Mouse (Mus musculus) hindbrain, embryonic 11.5 days (tissue): ENCODE results near the gene Itga2b. TPM values are rescaled to one million over a fixed set of nuclear protein-coding genes. Genes with fewer than 3 reads are reported as not detected.

Experiments
- ATAC-seq: fragments of 200-750 bp; cut with Nextera tagmentation; 2 replicates; pipeline ENCODE4 v1.8.0; 2017; ENCODE audit warnings: mild to moderate bottlenecking, moderate TSS enrichment, moderate library complexity; ENCODE audit not compliant: low FRiP score
- DNase-seq: peaks from one replicate; pipeline ENCODE4 v3.0.0-alpha.2; 2015; ENCODE audit warnings: low spot score
- H3K27ac ChIP-seq: fragments of 300-500 bp; sonication (generic); 2 replicates; pipeline ENCODE4 v1.5.1; 2014; ENCODE audit warnings: mild to moderate bottlenecking, low read depth, low read length
- H3K27me3 ChIP-seq: fragments of 300-500 bp; sonication (generic); 2 replicates; pipeline ENCODE4 v1.6.1; 2014; ENCODE audit warnings: mild to moderate bottlenecking, low read length, moderate library complexity, mixed read lengths; ENCODE audit not compliant: control insufficient read depth, insufficient read depth
- H3K36me3 ChIP-seq: fragments of 300-500 bp; sonication (generic); 2 replicates; pipeline ENCODE4 v1.6.1; 2014; ENCODE audit warnings: mild to moderate bottlenecking, low read length, moderate library complexity, mixed read lengths; ENCODE audit not compliant: control insufficient read depth, insufficient read depth
- H3K4me1 ChIP-seq: fragments of 300-500 bp; sonication (generic); replicated peaks from 2 replicates; pipeline ENCODE4 v1.6.1; 2014; ENCODE audit warnings: low read length, mixed read lengths; ENCODE audit not compliant: control insufficient read depth, insufficient read depth
- H3K4me2 ChIP-seq: fragments of 300-500 bp; sonication (generic); replicated peaks from 2 replicates; pipeline ENCODE4 v1.6.1; 2014; ENCODE audit warnings: mild to moderate bottlenecking, low read depth, low read length
- H3K4me3 ChIP-seq: fragments of 300-500 bp; sonication (generic); 2 replicates; pipeline ENCODE4 v1.5.1; 2014; ENCODE audit warnings: low read depth, low read length
- H3K9ac ChIP-seq: fragments of 300-500 bp; sonication (generic); 2 replicates; pipeline ENCODE4 v1.6.1; 2014; ENCODE audit warnings: low read depth, low read length
- H3K9me3 ChIP-seq: fragments of 300-500 bp; sonication (generic); 2 replicates; pipeline ENCODE4 v1.6.1; 2016; ENCODE audit warnings: low read length; ENCODE audit not compliant: control insufficient read depth
- WGBS: fragments of 180-500 bp; shearing (Covaris S2); extraction: QIAGEN DNeasy Blood & Tissue Kit; methylation state at CpG from one replicate; pipeline ENCODE4 v1.1.7; 2014; 5-methylcytosine and 5-hydroxymethylcytosine counted together
- polyA plus RNA-seq: library from polyadenylated mRNA; unstranded; fragments of >200 nt; fragmentation: Nextera tagmentation; extraction: Ambion mirVana; gene quantifications from 2 replicates; pipeline ENCODE4 v1.2.1, GENCODE M21; 2014

The Itga2b gene
- polyA plus RNA-seq, 1 experiment from 2014 or later: 3.9 TPM

DNA sequence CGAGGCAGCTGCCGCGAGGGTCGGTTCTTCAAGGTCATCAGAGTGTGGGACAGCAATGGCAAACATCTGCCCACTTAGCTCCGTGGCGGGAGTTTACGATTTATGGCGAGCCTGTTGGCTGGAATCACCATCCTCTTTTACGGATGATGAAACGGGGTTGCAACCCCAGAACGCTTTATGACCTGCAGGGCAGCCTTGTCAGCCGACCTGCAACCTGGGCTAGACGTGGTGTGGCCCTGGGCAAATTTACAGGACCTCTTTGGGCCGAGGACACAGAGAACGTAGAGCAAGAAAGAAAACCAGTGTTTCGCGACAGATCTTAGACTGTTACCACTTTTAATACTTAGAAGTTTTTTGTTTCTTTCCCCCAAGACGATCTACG, 62.1 kb downstream of the Itga2b start, which contains the start of gene Slc25a39:
TSS of gene Slc25a39 (minus strand) at position 113 of the 382 bp plus-strand sequence.
- WGBS: 2% methylated on average over 19 of the region's 19 CpGs
- no peaks in the 10 kb centered on the region for H3K9me3 ChIP-seq
- peaks cover 12% of the 10 kb centered on the region for H3K4me1 ChIP-seq
- DNase-seq (no peak), ATAC-seq (peak; percentile 4; the same call in 1 of the 2 replicates)
- H3K36me3 ChIP-seq: peaks cover 3% of the 10 kb centered on the region; the same call in 1 of the 2 replicates
- peak within 1 kb of the TSS; percentile 78 for H3K4me3 ChIP-seq
- peak within 1 kb of the TSS; percentile 82 for H3K27ac ChIP-seq
- H3K27me3 ChIP-seq: no peaks in the 10 kb centered on the region
- H3K4me2 ChIP-seq: peak within 1 kb of the TSS; percentile 83
- H3K9ac ChIP-seq: peak within 1 kb of the TSS; percentile 85

DNA sequence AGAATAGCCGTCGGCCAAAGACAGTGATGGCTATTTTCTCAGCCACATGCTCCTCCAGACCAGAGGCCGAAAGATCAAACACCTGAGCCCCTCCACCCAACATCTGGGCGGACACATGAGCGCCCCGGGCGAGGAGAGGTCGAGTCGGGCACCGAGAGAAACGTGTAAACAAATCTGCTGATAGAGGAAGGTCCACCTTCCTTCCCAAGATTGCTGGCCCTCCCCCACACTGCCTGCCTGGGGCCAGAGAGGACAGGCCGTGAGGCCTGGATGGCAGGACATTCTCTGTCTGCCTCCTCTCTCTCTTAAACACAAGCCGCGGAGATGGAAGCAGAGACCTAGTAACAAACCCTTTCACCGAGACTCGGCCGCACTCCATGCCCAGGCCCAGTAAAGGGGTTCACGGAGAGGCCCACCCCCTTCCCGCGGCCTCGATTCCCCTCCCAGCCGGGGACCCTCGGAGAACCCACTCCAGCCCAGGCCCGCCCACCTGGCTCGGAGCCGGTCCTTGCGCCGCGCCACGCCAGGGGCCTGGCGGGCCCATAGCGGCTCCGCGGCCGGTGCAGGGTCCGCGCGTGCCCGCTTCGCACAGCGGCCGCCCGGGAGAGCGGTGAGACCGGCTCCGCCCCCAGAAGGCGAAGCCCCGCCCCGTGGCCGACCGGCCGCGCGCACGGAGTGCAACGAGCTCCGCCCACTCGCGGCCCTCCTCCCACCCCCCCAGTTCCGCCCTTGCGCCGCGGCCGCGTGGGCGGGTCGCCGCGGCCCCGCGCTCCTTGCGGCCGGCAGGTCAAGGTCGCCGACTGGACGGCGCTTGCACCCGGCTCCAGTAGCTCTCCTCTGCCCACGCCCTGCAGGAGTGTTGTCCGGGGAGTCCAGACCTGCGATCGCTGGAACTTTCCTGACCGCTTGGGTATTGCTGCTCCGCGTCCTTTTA, 62.8 kb downstream of the Itga2b start:
- Histone ChIP-seq H3K27ac (peak overlapping the region; percentile 82), H3K4me3 (peak overlapping the region; percentile 78), H3K4me2 (peak overlapping the region; percentile 83), H3K9ac (peak overlapping the region; percentile 85), H3K36me3 (peaks cover 3% of the 10 kb centered on the region; the same call in 1 of the 2 replicates), H3K4me1 (peaks cover 12% of the 10 kb centered on the region), H3K27me3 (no peaks in the 10 kb centered on the region), H3K9me3 (no peaks in the 10 kb centered on the region)
- under 1% methylated on average over 55 of the region's 85 CpGs for WGBS
- DNase-seq (peak; percentile 95), ATAC-seq (peak; percentile 73)

DNA sequence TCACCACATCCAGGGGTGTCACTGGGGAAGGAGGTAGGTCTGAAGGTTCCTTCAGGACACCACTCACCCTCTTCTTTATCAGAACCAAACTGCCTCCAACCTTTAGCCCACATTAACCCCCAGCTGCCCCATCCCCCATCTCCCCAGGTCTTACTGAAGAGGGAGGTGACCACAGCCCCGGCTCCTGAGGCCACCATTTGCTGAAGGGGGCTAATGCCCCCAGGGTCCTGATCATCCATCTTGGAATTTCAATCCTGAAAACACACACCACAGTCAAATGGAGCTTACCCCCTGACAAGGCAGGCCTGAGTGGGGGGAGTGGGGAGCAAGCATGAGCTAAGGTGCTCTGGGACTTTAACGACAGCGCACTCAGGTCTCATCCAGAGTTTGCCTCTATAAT, 63.5 kb downstream of the Itga2b start:
- Histone ChIP-seq H3K9ac (peak overlapping the region; percentile 85), H3K27me3 (no peaks in the 10 kb centered on the region), H3K27ac (peak overlapping the region; percentile 82; the same call in 1 of the 2 replicates), H3K9me3 (no peaks in the 10 kb centered on the region), H3K4me3 (peak overlapping the region; percentile 78), H3K4me2 (peak overlapping the region; percentile 83), H3K4me1 (peaks cover 12% of the 10 kb centered on the region), H3K36me3 (peaks cover 3% of the 10 kb centered on the region; the same call in 1 of the 2 replicates)
- ATAC-seq (no peak), DNase-seq (no peak)
- WGBS: 15% methylated on average over 3 of the region's 3 CpGs

DNA sequence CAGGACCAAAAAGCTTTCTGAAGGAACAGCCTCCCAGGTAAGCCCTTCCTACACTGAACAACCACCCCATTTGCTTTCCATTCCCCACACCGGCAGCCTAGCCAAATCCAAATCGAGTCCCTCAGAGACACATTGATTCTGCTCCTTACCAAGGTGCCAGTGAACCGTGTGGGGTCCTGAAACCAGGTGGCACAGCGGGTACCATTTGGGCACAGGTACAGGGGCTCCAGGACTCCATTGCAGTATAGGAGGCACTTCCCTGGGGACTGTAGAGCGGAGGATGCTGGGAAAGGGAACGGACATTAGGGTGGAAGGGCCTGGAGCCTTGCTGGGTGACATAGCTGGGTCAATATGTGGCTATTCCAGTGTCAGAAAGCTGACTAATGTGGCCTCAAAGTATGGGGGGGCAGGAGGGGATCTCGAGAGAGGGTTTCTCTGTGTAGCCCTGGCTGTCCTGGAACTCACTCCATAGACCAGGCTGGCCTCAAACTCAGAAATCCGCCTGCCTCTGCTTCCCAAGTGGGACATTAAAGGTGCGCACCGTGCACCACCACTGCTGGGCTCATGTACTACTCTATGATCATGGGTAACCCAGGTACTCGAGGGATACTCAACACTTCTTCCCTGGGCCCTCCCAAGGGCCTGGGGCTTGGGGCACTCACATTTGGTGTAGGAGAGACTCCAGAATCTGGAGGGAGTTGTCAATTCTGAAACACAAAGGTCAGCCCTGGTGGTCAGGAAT, 64.2 kb downstream of the Itga2b start:
- Histone ChIP-seq H3K4me1 (peaks cover 12% of the 10 kb centered on the region), H3K27ac (no peak overlapping the region), H3K4me3 (0 out of 2 replicates have a peak overlapping the region, but pooled peaks have one; percentile 78), H3K27me3 (no peaks in the 10 kb centered on the region), H3K9me3 (no peaks in the 10 kb centered on the region), H3K36me3 (peaks cover 3% of the 10 kb centered on the region; the same call in 1 of the 2 replicates), H3K9ac (peak overlapping the region; percentile 85; the same call in 1 of the 2 replicates), H3K4me2 (peak overlapping the region; percentile 83)
- whole genome bisulfite sequencing: 85% methylated on average over 11 of the region's 11 CpGs
- DNase-seq (no peak), ATAC-seq (no peak)

DNA sequence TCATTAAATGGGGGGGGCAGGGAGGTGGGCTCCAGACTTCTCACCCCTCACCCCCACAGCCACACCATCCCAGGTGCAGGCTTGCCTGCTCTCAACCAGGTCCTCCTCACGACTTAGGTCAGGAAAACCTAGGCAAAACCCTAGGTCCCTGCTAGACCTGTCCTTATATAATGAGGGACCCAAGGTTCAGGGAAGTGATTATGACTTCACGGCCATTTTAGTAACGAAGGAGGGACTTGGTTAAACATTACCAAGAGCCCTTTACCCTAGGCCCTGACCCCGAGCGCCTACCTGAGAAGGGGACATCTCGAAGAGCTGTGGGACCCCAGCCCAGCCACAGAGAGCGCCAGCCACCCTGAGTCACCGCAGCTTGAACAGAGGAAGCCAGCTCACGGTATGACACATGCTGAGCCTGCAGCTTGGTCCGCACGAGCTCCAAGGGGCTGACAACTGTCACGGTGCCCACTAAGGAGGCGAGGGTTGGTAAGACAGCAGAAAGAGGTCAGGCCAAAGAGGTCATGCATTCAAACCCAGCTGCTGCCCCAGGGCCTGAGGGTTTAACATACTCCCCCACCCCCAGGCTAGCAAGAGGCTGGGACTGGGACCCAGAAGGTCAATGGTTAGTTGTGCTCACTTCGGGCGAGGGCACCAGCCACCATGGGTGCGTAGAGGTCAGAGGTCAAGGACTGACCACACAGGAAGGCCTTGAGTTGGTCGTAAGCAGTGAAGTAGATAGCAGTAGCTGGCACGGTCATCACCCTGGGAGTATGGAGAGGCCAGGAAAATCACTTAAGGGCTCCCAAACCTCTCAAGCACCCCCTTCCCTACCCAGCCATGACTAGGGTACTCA, 65.5 kb downstream of the Itga2b start:
- Histone ChIP-seq H3K36me3 (peaks cover 3% of the 10 kb centered on the region; the same call in 1 of the 2 replicates), H3K9ac (0 out of 2 replicates have a peak overlapping the region, but pooled peaks have one; percentile 19)

DNA sequence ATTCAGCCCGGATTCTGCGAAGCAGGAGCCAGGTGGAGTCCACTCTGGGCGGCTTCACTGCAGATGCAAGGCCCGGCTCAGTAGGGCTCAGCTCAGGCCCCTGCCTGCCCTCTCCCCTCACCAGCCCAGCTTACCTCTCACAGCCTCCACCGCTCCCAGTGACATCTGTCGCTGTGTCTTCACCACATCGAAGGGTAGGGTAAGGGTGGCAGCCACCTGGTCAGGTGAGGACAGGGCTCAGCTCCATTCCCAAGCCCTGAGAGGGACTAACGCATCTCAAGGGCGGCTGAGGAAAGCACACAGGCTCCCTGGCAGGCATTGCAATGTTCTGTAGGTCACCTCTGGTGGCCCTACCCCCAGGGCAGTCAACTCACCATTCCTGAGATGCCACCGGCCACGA, 66.3 kb downstream of the Itga2b start:
- Histone ChIP-seq H3K4me2 (no peak overlapping the region), H3K9me3 (no peaks in the 10 kb centered on the region), H3K4me1 (peaks cover 17% of the 10 kb centered on the region), H3K36me3 (peaks cover 3% of the 10 kb centered on the region; the same call in 1 of the 2 replicates), H3K27me3 (peaks cover 11% of the 10 kb centered on the region), H3K9ac (no peak overlapping the region), H3K4me3 (no peak overlapping the region), H3K27ac (no peak overlapping the region)
- DNase-seq (no peak), ATAC-seq (no peak)
- 94% methylated on average over 11 of the region's 11 CpGs for WGBS

More for the DNA sequence above, 65.5 kb downstream of the Itga2b start:
- Histone ChIP-seq H3K9me3 (no peaks in the 10 kb centered on the region), H3K27ac (no peak overlapping the region), H3K4me1 (peaks cover 17% of the 10 kb centered on the region), H3K27me3 (peaks cover 8% of the 10 kb centered on the region), H3K4me3 (no peak overlapping the region), H3K4me2 (0 out of 2 replicates have a peak overlapping the region, but pooled peaks have one; percentile 11)
- 81% methylated on average over 18 of the region's 18 CpGs for WGBS
- no peak for DNase-seq
- ATAC-seq: no peak
